Mouse (Mus musculus): Measurements from ENCODE around the gene Raet1e. TPM values are rescaled to one million over a fixed set of nuclear protein-coding genes. Genes with fewer than 3 reads are reported as not detected.
A peak's percentile ranks its signal among the peaks of the same experiment; 100 is the strongest.
"Not testable (repeated sequence)": the region's sequence is repeated elsewhere in the genome, so short reads cannot be mapped to it uniquely, and the experiment has no call there.

Gene Raet1e
- total RNA-seq, 2 experiments from 2014 or later = 1.3 to 3.7 TPM

DNA sequence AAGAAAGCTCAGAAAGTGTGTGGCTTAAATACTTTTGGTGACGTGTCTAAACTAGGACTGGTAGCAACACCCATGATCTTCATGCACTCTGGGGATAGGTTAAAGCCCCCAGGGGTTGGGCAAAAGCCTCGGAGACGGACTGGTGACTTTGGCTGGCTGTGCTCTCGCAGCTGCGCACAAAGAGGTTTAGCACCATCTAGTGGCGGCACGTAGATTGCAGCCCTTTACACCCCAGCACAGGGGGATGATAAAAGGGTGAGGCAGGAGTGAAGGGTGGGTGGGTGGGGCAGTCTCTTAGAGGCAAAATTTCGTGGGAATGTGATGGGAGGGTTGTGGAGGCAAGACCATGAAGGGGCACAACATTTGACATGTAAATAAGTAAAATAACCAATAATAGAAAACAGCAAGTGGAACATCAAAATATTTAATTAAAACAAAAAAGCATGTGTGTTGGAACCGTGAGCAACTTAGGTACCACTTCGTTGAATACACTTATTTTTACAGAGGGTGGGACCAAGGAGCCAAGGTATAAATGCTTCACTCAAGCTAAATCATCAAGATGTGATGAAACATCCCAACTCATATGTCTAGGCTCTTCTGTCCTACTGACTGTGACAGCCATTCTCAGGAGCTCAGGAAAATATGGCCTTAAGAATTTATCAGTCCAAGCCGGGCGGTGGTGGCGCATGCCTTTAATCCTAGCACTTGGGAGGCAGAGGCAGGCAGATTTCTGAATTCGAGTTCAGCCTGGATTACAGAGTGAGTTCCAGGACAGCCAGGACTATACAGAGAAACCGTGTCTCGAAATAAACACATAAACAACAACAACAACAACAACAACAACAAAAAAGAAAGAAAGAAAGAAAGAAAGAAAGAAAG lies 5.6 kb downstream of the Raet1e start:
- ATAC-seq (ENCODE audit: poor library complexity, severe bottlenecking) = not testable (repeated sequence)

DNA sequence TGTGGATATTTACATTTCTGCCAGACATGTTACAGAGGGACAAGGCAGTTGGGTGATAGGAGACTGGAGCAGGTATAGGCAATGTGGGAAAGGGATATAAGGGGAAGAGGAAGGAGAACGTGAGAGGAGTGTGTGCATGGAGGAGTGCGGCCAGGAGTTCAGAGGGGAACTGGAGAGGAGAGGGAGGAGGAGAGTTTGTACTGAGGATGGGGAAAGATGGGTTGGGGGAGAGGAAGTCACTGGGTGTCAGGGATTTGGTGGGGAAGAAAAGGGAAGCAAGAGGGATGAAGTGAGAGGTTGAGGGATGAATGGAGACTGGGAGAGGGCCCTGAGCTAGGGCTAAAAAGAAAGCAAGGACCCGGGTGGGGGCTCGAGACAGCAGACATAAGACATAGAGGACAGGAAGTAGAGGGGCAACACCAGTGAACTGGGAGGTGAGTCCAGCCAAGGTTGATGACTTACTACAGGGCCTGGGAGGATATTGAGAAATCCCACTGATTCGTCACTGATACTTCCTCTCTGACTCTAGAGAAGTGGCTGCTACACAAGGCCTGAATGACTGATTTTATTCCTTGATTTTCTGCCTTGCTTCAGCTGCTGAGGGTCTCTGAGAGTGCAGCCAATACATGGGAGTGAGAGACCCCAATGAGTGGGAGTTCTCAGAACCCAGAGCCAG lies 7.1 kb downstream of the Raet1e start:
- peak; percentile 87 for ATAC-seq (ENCODE audit: poor library complexity, severe bottlenecking)

DNA sequence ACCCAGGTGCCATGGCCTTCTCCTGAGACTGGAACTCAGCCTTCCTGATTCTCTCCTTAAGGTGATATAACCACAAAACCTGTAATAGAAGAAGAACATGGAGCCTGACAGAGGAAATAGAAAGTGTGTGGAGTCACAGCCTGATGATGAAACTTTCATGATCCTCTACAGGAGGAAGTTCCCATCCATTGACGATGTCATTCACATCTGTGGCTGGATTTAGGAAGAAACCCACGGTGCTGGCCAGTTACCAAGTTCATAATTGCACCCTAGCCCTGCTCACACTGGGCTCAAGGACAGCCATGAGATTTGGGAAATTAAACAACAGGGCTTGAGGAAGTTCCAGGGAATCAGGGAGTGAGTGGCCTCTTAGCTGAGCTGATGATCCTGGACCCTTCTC lies 7.7 kb downstream of the Raet1e start:
- ATAC-seq (ENCODE audit: poor library complexity, severe bottlenecking) = peak; percentile 75

DNA sequence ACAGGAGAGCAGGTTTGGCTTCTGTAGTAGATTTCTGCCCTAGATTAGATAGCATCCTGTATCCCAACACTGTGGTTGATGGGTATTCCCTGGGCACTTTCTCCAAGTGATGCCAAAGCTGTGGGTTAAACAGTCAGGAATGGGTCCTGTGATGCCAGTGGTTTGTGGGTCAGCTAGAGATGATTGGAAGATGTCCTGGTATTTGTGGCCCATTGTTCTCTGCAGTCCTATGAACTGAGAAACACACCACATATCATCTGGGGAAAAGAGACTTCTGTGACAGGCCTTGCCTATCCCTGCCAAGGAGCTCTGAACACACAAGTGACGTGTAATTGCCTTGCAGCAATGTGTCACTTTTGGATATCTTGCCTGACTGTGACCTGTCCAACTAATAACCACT lies 8.7 kb downstream of the Raet1e start:
- not testable (repeated sequence) for ATAC-seq (ENCODE audit: poor library complexity, severe bottlenecking)

DNA sequence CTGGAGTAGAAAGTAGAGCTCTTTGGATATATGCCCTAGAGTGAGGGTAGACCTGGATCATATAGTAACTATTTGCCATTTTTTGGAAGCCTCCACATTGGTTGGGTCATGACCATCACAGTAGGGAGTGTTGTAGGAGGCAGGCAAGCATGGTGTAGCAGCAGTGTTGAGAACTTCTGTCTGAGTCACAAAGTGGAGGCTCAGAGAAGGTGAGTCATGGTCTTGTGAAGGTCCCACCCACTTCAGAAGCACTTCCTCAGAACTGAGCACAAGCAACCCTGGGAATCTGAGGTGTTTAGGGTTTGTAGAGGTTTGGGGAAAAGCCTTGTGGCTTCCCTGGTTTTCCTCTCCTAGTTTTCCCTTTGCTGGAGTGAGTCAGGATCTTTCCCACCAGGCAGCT lies 10.7 kb downstream of the Raet1e start:
- peak; percentile 39 for ATAC-seq (ENCODE audit: poor library complexity, severe bottlenecking)

DNA sequence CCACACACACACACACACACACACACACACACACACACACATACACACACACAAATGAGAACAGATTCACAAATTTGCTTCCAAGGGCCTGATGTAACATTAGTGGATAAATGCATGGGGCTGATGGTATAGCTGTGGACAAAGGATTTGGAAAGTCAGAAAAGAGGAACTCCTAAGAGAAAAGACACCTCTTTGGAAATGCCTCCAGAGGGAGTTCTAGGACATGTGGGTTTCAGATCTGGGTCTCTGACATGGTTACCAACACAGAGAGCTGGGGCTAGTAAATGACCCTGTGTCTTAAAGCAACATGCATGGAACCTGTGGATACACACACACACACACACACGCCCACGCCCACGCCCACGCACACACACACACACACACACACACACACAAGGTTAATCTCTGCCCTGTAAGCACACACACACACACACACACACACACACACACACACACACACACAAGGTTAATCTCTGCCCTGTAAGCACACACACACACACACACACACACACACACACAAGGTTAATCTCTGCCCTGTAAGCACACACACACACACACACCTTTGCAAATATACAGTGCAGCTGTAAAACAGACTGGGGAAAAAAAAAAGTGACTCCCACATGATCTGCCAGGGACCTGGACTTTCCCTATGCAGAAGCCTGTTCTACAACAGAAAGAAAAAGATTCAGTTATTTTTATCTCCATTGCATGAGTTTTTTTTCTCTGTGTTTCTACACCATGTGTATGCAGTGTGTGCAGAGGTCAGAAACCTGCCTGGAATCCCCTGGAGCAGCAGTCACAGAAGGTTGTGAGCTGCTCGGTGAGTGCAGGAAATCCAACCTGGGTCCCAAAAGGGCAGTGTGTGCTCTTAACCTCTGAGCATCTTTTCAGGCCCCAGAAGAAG lies 14.3 kb downstream of the Raet1e start:
- peak; percentile 44 for ATAC-seq (ENCODE audit: poor library complexity, severe bottlenecking)

DNA sequence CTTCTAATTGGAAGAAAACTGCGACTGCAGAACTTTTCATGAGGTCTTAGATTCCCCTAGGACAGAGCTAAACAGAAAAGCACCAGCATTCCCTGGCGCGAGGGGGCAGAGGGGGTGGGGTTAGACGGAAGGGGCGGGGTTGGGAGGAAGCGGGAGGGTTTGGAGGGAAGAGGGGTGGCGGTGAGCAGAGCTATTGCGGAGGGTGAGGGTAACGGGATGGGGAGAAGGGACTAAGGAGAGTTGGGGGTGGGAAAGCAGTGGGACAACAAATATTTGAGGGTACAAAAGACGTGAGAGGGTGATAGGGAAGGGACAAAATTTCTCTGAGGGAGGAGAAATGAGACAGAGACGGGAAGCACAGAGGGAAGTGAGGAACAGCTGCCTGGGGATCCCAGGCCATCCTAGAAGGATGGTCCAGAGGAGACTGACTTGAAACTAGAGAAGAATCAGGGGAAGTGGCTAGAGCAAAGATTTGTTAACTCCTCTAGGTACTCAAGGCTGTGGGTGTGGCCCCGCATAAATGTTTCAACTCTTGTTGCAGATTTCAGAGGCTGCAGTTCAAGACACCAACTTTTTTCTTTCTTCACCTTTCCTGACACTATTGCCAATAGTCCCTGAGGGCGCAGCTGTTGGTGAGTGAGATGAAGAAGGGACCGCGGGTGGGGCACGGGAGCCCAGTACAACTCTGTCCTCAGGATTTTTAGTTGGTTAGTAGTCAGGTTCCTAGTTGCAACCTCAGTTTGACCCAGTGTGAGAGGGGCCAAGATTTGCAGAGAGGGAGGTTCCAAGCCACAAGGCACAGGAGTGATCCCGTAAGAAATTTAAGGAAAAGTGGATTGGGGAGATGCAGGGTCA lies 15.2 kb downstream of the Raet1e start:
- ATAC-seq (ENCODE audit: poor library complexity, severe bottlenecking) = peak; percentile 43; the same call in 1 of the 2 replicates

DNA sequence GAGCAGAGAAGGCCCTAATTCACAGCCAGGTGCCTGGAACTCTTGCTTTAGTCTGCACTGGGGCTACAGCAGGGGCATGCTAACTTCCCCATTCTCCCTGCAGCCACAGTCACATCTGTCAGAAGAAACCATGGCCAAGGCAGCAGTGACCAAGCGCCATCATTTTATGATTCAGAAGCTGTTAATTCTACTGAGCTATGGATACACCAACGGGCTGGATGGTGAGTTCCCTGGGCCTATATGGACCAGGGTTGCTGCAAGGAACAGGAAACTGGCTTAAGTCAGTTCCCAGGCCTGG lies 15.8 kb downstream of the Raet1e start:
- peak; percentile 67; the same call in 1 of the 2 replicates for ATAC-seq (ENCODE audit: poor library complexity, severe bottlenecking)

DNA sequence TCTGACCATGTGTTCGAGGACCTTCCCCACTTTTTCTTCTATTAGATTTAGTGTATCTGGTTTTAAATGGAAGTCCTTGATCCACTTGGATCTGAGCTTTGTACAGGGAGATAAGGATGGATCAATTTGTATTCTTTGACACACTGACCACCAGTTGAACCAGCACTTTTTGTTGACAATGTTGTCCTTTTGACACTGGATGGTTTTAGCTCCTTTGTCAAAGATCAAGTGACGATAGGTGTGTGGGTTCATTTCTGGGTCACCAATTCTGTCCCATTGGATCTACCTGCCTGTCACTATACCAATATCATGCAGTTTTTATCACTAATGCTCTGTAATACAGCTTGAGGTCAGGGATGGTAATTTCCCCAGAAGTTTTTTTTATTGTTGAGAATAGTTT lies 18.1 kb downstream of the Raet1e start:
- ATAC-seq (ENCODE audit: poor library complexity, severe bottlenecking) = not testable (repeated sequence)

DNA sequence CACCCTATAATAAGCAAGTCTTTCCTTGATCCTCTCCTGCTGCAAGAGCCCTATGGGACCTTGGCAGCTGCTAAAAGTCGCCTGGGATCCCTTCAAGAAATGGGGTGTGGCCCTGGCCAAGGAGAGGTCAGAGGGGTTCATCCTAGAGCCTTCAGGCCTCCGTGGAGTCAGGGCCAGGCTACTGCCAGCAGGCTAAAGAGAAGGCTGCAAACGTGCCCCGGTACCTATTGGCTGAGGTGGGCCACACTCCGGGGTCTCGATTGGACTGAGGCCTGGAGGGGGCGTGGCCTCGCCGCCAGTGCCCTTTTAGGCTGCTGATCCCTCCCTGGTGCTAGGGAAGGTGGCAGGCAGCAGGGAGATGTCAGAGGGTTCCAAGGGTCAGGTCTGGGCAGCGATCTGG lies 32.7 kb downstream of the Raet1e start:
- not testable (repeated sequence) for ATAC-seq (ENCODE audit: poor library complexity, severe bottlenecking)

DNA sequence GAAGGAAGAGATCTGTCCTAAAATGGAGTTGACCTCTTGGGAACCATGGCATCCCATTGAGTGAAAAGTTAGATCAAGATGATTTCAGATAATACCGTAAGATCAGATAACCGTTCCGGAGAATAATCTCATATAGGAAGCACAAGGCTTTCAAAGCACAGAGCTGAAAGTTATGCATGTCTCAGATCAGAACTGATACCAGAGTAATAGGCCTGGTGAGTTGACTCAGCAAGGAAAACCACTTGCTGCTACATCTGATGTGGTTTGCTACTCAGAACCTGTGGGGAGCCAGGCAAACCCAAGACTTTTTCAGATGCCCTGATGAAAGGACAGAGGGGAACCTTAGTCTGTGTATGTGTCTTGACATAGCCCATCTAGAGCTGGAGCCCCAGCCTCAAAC lies 43.0 kb downstream of the Raet1e start:
- not testable (repeated sequence) for ATAC-seq (ENCODE audit: poor library complexity, severe bottlenecking)

DNA sequence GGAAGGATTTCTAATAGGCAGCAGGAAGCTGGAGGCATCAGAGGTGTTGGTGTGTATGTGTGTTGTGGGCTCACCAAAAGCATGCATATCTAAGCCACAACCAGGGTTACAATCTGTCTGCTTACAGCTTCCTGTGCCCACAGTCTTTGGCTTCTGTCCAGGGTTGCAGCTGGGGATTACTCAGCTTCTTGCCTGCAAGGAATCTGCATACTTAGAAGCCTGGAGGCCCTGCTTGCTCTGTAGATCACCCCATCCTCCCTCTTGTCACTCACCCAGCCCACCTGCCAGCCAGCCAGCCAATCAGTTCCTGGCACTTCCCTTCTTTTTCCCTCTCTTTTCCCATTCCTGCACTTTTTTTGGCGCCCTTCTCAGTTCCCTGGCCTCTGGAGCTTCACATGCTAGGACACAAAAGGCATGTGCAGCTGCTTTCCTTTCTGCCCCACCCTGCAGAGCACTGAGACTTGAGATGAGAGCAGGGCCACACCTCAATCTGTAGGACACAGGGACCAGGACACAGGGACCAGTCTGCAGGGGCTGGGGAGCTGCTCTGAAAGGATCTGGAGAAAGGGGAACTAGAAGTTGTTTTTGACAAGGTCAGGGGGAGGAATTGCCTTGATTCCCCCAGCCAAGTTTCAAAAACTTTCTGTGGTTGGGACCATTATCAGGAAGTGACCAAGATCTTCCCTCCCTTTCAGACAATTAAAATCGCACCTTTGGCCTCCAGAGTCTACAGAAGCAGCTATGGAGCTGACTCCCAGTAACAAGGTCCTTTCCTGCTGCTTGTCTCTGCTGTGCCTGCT lies 44.6 kb downstream of the Raet1e start:
- peak; percentile 76 for ATAC-seq (ENCODE audit: poor library complexity, severe bottlenecking)

DNA sequence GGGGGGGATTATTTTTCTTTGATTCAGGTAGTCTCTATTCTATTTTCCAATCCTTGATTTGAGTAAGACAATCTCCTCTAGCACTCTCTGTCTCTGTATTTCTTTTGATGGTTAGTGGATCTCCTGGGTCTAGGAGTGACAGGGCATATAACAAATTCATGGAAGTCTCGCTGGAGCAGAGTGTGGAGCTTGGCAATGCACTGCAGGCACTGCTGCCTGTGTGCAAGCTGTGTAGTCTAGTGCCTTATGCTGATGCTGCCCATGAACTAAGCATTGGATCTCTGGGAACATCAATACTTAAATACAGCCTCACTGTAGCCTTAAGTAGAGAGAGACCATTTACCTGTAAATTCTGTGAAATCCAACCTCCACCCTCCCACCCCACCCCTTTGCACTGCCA lies 48.1 kb downstream of the Raet1e start:
- ATAC-seq (ENCODE audit: poor library complexity, severe bottlenecking) = not testable (repeated sequence)

DNA sequence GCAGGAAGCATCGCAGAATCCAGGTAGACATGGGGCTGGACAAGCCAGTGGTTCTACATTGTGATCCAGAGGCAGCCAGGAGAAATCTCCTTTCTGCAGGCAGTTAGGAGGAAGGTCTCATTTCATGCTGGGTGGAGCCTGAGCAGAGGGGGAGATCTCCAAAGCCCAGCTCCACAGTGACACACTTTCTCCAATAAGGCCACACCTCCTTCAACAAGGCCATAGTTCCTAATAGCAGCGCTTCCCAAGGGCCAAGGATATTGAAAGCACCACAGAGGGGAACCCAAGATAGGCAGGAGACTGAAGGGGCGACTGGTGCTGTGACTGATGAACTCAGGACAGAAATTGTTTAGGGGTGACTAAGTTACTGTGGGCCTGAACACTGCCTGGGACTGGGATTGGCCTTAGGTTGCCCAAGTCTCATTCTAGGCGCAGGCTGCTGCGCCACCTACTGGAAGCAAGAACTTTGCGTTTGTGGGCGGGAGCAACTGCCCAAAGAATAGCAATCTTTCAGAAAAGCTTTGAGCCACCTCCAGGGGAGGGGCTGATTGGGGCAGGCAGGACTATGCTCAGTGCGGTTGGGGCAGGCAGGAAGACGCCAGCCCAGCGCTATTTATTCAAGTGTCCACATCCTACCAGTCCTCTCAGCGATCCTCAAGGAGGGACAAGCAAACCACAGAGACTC lies 53.8 kb downstream of the Raet1e start:
- peak; percentile 88 for ATAC-seq (ENCODE audit: poor library complexity, severe bottlenecking)

DNA sequence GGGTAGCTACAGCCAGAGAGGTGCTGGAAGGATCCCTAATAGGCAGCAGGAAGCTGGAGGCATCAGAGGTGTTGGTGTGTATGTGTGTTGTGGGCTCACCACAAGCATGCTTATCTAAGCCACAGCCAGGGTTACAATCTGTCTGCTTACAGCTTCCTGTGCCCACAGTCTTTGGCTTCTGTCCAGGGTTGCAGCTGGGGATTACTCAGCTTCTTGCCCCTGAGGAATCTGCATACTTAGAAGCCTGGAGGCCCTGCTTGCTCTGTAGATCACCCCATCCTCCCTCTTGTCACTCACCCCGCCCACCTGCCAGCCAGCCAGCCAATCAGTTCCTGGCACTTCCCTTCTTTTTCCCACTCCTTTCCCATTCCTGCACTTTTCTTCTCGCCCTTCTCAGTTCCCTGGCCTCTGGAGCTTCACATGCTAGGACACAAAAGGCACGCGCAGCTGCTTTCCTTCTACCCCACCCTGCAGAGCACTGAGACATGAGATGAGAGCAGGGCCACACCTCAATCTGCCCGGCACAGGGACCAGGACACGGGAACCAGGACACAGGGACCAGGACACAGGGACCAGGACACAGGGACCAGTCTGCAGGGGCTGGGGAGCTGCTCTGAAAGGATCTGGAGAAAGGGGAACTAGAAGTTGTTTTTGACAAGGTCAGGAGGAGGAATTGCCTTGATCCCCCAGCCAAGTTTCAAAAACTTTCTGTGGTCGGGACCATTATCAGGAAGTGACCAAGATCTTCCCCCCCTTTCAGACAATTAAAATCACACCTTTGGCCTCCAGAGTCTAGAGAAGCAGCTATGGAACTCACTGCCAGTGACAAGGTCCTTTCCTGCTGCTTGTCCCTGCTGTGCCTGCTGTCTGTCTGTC lies 65.3 kb downstream of the Raet1e start:
- ATAC-seq (ENCODE audit: poor library complexity, severe bottlenecking) = peak; percentile 67

DNA sequence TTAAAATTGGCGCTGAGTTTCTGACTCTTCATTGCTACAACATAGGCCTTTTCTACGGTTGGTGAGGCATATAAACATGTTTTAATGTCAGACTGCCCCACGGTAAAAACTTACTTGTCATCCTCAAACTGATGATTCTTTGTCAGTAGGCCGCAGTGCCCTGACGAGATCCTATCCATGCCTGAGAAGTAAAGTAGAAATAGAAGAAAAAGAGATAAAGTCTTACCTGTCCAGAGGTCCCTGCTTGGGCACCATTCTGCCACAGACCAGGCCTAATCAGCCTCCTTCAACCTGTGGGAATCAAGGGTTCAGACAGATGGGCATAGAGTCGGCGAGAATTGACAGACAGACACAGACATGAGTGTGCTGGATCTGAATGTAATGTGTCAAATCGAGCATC lies 106.7 kb downstream of the Raet1e start:
- ATAC-seq (ENCODE audit: poor library complexity, severe bottlenecking) = no peak

DNA sequence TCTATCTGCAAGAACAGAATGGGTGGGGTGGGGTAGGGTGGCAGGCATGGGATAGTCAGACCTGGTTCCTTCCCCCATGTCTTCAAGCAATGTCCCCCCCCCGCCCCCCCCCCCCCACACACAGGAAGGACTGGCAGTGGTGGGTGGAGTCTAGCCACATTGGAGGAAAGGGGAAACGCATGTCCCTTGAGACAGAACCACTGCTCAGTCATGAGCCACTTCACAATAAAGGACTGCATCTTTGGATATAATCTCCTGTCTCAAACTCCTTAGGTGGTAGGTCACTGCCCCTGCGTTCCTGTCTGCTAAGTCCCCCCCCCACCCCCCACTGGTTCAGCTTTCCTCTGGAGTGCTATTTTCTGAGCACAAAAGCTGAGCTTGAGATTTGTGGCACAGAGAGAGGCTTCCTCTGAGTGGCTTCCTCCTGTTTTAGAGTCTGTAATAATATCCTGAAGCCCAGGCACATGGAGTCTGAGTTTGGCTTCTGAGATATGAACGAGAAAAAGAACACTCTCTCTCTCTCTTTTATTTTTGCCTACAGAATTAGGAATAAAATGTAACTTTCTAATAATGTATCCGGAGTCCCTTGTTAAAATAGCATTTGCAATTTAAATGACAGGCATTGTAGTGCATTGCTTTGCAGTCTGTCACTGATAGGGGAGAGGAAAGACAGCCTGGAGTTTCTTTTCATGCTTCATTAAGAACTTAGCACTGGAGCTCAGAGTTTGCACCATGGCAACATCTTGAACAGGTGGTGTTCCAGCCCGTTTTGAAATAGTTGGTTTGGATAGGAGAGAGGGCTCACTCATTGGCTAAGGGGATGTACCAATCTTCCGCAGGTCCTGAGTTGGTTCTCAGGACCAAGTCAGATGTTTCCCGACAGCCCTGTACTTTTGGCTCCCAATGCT lies 112.8 kb downstream of the Raet1e start:
- ATAC-seq (ENCODE audit: poor library complexity, severe bottlenecking) = peak; percentile 54; the same call in 1 of the 2 replicates

All from megakaryocyte, adult 5-6 weeks (primary cell).